Mouse (Mus musculus): Measurements from ENCODE around the gene Rgs5.

Rgs5 gene

GRCm38 (mm10) chr1:169655256-169655655, at the start of gene Rgs5:
Gene Rgs5, plus strand, starts transcription at chr1:169655501.
- DNase-seq (ENCODE audit: low spot score): no peak

GRCm38 (mm10) chr1:169606164-169606563, 49.1 kb upstream of the Rgs5 start:
- DNase-seq (ENCODE audit: low spot score): no peak

- no peak for DNase-seq (ENCODE audit: low spot score)
Observed at GRCm38 (mm10) chr1:169629738-169630137, 25.6 kb upstream of the Rgs5 start.

- no peak for DNase-seq (ENCODE audit: low spot score)
Observed at GRCm38 (mm10) chr1:169637251-169637750, 18.0 kb upstream of the Rgs5 start.

GRCm38 (mm10) chr1:169644884-169645653, 10.2 kb upstream of the Rgs5 start:
- no peak for DNase-seq (ENCODE audit: low spot score)

GRCm38 (mm10) chr1:169659479-169659878, 4.2 kb downstream of the Rgs5 start:
- no peak for DNase-seq (ENCODE audit: low spot score)

- no peak for DNase-seq (ENCODE audit: low spot score)
Observed at GRCm38 (mm10) chr1:169667328-169667727, 12.0 kb downstream of the Rgs5 start.

- DNase-seq (ENCODE audit: low spot score): peak; percentile 78
Observed at GRCm38 (mm10) chr1:169670705-169671104, 15.4 kb downstream of the Rgs5 start.

- DNase-seq (ENCODE audit: low spot score): no peak
Observed at GRCm38 (mm10) chr1:169671801-169672200, 16.5 kb downstream of the Rgs5 start.

- no peak for DNase-seq (ENCODE audit: low spot score)
Observed at GRCm38 (mm10) chr1:169672272-169672671, 17.0 kb downstream of the Rgs5 start.

- DNase-seq (ENCODE audit: low spot score): peak; percentile 42
Observed at GRCm38 (mm10) chr1:169674116-169674515, 18.8 kb downstream of the Rgs5 start.

GRCm38 (mm10) chr1:169676751-169677150, 21.4 kb downstream of the Rgs5 start:
- no peak for DNase-seq (ENCODE audit: low spot score)

GRCm38 (mm10) chr1:169680455-169681208, 25.3 kb downstream of the Rgs5 start:
- no peak for DNase-seq (ENCODE audit: low spot score)

GRCm38 (mm10) chr1:169682775-169683497, 27.6 kb downstream of the Rgs5 start:
- DNase-seq (ENCODE audit: low spot score): no peak

GRCm38 (mm10) chr1:169685257-169685656, 30.0 kb downstream of the Rgs5 start:
- no peak for DNase-seq (ENCODE audit: low spot score)

GRCm38 (mm10) chr1:169693040-169693439, 37.7 kb downstream of the Rgs5 start:
- no peak for DNase-seq (ENCODE audit: low spot score)

GRCm38 (mm10) chr1:169693537-169693936, 38.2 kb downstream of the Rgs5 start:
- no peak for DNase-seq (ENCODE audit: low spot score)

- DNase-seq (ENCODE audit: low spot score): no peak
Observed at GRCm38 (mm10) chr1:169695356-169695755, 40.1 kb downstream of the Rgs5 start.

GRCm38 (mm10) chr1:169697236-169697635, 41.9 kb downstream of the Rgs5 start:
- no peak for DNase-seq (ENCODE audit: low spot score)

GRCm38 (mm10) chr1:169699184-169699583, 43.9 kb downstream of the Rgs5 start:
- no peak for DNase-seq (ENCODE audit: low spot score)

GRCm38 (mm10) chr1:169704395-169705087, 49.2 kb downstream of the Rgs5 start:
- DNase-seq (ENCODE audit: low spot score): no peak

GRCm38 (mm10) chr1:169721836-169722235, 66.5 kb downstream of the Rgs5 start:
- DNase-seq (ENCODE audit: low spot score): no peak

Measured in retina, embryonic 14.5 days (tissue).